Mouse (Mus musculus) cerebellum, postnatal 10 days (tissue): Measurements from ENCODE around the gene Chil1.

Experiments
- DNase-seq, 2 experiments: peaks; one replicate each; pipeline ENCODE4 v3.0.0; 2021; ENCODE audit warnings: mixed read lengths in 2 of 2

Chil1 gene

DNA sequence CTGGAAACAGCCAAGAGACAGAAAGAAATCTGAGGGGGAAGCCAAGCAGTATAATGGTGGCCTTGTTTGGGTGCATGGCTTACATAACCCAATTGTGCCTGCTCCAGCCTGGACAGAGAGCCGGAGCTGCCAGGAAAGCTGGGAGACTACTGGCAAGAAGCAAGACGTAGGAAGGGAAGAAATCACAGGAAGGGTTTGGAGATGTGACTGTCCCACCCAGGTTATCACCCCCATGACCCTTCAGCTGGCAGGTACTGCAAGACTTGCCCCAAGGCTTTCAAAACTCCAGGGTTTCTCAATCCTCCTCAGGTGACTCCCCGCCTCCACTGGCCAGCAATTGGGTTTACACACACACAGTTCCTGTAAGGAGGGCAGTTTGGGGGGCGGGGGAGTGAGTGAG lies at the start of gene Chil1:
Chil1 (plus strand) TSS at position 152 of the 400 bp plus-strand sequence.
- DNase-seq, result no peak

DNA sequence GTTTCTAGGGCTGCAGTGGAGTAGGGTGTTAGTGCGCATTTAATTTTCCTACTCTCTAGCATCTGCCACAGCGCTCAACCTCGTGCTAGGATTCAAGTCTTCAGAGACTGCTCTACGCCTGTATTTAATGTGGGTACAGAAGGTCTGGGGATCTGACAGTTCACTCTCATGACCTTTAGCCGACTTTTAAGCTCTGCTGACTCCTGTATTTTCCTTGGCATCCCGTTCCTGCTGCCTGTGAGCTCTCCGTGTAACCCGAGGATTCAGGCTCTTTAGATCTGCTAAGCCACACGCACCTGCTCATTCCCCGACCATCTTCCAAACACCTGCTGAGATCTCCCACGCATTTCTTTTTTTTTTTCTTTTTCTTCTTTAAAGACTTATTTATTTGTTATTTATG lies 48.7 kb upstream of the Chil1 start:
- DNase-seq, result no peak

DNA sequence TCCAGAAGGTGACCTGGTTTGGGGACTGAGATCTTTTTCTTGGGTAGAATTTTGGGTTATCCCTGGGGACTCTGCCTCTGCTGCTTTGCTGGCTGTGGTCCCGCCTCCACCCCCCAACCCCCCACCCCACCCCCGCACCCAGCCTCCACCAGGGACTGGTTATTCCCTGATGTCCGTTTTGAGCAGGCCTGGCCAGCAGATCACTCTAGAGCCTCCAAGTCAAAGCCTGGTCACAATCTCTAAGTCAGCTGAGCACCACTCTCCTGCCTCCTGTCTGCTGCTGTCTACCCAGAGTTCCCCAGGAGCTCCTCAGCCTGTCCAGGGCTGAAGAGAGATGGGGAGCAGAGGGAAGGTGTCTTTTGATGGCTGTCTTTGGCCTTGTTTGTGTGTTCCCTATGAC lies 45.6 kb upstream of the Chil1 start:
- DNase-seq, result no peak

DNA sequence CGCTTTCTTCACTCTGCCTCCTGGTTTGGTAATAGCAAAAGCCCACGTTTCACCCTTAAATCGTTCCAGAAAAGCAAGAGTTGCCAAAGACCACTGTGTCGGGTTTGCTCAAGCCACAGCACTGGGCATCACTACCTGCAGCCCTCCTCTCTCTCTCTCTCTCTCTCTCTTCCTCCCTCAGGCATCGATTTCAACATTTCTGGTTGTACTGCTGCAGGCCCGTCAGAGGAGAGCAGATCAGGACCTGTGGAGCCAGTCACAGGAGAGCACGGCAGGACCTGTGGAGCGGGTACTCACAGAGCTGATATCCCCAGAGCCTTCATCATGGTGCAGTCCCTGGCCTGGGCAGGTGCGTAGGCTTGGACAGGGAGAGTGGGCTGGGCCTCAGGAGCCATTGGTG lies 43.6 kb upstream of the Chil1 start:
- DNase-seq, result no peak

DNA sequence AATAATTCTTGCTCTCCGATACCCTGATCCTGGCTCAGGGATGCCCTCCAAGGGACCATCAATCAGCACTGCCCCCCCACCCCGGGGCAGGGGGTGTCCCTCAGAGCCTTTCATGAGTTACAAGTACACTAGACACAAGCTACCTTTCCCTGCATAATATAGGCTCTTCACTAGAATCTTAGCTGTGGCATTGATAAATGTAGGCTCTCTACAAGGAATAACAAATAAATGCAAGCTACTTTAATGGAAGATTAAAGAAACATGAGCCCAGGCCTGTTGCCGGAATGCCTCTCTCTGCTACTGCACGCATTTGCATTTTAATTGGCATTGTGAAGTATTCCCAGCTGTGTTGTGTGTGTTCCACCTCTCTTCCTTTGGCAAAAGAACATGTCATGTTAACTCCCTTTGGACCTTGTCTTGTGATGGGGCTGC lies 39.6 kb upstream of the Chil1 start:
- DNase-seq, result no peak

DNA sequence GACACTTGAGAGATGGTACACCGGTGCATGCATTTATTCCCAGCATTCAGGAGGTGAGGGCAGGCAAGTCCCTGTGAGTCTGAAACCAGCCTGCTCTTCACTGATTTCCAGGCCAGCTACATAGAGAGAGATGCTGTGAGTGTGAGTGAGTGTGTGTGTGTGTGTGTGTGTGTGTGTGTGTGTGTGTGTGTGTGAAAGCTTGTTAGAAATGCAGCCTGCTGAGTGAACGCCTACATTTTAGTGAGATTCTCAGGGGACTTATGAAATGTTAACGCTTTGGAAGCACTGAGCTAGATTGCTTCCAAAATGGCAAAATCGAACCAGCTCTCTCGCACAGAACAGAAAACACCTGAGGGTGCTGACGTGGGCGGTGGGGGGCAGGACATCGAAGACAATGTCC lies 35.9 kb upstream of the Chil1 start:
- no peak for DNase-seq

DNA sequence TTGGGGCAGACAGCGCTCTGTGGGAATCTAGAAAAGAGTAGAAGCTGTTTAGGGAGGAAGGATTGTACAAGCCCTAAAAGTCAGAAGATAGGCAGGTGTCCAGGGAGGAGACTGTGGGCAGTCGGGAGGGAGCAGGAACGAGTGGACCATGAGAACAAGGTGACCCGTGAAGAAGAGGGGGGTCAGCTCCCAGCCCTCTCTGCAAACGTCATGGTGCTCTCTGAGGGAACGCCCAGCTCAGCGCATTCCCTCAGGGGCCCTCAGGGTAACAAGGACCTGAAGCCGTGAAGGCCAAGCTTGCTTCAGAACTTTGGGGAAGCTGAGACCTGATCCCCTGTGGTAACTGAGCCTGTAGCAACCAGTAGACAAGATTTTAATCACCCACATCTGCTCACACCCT lies 31.9 kb upstream of the Chil1 start:
- no peak for DNase-seq

DNA sequence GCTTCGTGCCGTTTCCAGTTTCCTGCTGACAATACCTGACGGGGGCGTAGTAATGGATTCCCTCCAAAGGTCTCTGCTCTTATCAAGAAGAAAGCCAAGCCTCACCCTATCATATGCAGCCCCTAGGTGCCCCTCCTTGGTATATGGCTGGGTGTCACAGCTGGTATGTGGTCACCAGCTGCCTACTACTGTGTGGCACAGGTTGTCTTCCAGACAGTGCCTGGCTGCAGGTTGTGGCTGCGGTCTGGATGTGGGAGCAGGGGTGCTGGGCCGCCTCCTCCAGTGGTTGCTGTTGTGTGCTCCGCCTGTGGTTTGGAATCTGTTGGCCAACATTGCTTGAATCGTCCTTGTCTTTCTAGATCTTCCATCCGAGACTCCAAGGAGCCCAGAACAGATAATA lies 31.2 kb upstream of the Chil1 start:
- no peak for DNase-seq

DNA sequence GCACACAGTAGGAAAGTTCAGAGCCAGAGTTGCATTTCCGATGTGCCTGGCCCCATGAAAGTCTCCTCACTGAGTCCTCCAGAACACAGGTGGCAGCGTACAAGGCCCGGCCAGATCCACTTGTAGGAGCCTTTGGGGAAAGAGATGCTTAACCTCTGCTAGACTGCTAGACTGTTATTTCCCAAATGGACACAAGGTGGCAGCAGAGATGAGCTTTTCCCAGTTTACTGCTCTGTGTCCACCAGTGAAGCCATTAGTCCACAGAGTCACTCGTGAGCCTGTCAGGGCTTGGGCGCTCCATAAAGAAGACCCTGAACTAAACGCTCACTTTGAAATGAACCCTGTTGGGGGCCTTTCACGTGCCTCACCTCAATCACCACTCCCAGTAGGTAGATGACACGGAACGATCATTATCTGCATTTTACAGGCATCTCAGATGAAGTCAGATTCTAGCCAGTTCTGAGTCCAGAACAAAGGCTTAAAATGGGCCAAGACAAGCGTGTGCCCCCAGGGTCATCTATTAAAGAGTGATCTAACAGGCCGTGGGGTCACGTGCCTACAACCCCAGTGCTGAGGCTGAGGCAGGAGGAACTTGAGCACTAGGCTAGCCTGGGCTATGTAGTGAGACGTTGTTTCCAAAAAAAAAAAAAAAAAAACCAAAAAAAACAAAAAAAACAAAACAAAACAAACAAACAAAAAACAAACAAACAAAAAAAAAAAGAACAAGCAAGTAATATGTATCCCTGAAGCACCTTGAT lies 30.1 kb upstream of the Chil1 start:
- peak; percentile 92 to 93 for DNase-seq

DNA sequence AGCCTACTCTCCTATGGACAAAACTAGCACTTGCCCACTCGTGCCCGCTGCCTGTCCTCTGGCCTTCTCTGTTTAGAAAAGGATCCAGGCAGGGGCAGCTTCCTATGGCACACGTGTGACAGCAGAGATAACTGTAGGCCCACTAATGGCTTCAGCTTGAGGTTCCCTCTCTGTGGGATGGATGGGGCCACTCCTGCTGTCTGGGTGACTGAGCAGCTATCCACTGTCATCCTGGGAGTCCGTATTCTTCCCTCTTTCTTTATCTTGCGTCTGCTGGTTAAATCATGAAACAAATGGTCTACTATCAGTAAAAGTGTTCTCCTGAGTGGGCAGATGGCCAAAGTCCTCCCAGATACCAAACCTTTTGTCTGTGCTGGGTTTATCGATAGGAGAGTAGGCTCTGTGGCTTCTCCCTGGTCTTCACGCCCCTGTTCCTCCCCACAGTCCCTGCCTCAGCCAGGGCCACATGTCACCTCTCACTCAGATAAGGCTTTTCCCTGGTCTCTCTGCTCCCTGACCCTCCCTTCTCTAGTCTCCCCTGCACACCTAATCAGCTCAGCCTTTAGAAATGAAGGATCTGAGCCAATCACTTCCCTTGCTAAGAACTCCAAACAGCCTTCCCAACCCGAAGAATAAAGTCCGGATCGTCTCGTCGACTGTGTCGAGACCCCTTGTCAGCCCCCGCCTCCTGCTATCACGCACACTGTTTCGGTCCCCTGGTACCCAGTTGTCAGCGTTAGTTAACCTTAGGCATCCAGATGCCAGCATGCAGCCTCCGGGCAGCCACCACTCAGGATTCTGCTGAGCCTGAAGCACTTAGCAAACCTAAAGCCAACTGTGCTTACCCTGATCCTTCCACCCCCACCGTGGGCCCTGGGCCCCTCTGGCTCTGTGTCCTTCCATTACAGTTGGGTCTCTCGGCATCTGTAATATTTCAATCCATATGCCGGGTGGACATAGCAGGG lies 29.1 kb upstream of the Chil1 start:
- no peak for DNase-seq

DNA sequence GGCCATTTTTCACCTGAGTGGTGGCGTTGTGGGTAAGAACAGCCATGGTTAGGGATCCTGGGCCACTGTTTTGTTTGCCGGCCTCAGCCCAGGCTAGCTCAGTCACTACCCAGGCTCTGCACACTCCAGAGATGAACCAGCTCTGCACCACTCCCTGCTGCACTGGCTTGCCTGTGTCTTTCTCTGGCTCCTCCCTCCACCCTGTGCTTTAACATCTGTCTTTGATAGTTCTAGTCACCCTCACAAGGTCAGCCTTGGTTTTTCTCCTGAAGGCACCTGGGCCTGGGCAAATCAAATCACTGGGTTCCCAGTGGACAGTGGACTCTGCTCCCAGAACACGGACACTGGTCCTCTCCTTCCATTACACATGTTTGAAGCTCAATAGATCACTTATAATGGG lies 27.9 kb upstream of the Chil1 start:
- no peak for DNase-seq

DNA sequence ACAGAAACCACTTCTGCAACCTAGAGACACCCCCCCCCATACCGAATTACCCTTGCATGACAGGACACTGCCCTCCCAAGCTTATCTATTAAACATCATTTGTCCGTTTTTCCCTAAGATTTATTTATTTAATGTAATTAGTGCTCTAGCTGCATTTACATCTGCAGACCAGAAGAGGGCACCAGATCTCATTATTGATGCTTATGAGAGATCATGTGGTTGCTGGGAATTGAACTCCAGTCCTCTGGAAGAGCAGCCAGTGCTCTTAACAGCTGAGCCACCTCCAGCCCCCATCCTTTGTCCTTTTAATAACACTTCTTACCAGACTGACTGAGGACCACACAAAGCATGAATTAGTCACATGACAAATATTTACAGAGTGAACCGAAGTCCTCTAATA lies 27.3 kb upstream of the Chil1 start:
- no peak for DNase-seq

DNA sequence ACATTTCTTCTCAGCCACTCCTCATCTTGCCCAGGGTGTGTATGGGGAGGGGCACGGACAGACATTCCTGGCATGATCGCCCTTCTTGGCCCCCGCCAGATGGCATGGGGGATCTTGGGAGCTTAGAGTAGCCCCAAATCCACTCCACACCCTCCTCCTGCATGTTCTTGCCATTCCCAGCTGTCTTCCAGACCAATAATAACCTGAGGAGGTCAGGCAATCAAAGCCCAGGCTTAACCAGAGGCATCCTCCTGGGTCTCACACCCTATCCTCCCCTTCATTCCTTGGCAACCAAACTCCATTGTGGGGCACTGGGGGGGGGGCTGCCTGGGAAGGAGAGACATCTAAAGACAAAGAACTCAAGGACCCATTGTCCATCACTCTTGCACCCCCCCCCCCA lies 21.6 kb upstream of the Chil1 start:
- DNase-seq, result peak in 1 of 2 experiments; percentile 39

DNA sequence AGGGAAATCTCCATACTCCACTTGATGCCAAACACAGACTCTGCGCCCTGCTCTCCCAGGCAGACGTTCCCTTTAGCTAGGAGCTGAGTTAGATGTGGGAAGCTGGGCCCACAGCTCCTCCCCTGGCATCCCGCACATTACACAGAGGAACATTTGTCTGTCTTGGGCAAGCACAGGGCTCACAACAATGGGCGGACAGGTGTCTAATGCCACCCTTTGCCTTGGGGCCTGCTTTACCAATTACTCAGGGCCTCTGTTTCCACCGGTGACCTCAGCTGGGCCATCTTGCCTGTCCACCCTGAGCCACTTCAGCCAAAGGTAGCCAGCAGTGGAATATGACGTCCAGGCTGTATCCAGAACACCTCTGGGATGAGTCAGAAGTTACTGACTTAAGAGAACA lies 20.6 kb upstream of the Chil1 start:
- no peak for DNase-seq

DNA sequence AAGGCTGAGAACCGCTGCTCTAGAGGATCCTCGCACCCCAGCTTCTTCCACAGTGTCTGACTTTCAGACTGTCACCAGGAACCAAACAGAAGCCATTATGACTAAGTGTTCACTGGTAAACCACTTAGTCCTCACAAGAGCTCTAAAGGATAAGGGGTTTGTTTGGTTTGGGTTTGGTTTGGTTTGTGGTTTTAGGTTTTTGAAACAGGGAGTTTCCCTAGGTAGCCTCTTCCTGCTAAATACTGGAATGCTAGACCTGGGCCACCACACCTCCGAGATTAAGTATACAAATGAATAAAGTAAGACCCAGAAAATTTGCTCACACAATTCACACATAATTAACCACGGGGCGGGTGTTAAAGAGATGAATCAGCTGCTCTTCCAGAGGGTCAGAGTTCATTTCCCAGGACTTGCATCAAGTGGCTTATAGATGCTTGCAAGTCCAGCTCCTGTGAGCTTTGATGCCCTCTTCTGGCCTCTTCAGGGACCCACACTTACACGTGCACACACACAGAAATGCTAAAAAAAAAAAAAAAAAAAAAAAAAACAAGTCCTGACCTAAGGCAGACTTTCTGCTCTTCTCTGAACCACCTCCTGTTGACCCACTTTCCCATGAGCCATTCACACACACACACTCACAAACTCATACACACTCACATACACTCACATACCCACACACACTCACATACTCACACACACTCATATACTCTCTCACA lies 19.3 kb upstream of the Chil1 start:
- no peak for DNase-seq

DNA sequence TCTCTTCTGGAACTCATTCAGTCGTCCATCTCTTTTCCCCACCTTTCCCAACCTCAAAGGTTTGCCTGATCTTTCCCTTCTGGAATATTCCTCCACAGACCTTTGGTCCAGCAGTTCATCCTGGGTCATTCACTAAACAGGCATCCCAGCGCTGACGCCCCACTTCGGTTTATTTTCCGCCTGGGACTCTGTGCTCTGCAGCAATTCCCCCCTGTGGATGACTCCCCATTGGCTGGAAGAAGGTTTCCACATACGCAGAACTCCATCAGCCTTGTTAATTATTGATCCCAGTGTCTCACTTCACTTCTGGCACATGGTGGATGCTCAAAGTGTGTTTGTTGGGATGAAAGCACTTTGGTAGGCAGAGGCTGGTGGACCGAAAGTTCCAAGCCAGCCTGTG lies 18.5 kb upstream of the Chil1 start:
- no peak for DNase-seq

DNA sequence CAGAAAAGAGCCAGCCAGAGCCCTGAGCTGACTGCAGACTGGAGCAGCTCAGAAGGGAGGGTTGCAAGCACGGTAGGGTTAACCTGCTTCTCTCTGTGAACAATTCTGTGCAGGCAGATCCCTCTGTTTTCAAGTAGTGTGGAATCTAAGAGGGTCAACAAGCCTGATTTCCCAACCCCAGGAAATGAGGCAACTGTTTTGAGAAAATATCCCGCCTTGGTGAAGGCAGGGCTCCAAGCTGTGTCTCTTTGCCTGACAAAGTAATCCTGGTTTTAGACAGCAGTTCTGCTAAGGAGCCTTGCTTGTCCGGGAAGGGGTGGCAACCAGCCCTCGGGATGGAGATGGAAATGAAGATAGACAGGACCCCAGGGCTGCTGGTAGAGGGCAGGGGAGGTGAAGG lies 17.5 kb upstream of the Chil1 start:
- no peak for DNase-seq

DNA sequence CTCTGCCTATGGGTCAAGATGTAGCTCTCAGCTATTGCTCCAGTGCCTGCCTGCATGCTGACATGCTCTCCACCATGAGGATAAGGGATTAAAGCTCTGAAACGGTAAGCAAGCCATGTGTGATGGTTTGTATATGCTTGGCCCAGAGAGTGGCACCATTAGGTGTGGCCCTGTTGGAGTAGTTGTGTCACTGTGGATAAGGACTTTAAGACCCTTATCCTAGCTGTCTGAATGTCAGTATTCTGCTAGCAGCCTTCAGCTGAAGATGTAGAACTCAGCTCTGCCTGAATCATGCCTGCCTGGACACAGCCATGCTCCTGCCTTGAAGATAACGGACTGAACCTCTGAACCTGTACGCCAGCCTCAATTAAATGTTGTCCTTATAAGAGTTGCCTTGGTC lies 15.4 kb upstream of the Chil1 start:
- DNase-seq, result no peak

DNA sequence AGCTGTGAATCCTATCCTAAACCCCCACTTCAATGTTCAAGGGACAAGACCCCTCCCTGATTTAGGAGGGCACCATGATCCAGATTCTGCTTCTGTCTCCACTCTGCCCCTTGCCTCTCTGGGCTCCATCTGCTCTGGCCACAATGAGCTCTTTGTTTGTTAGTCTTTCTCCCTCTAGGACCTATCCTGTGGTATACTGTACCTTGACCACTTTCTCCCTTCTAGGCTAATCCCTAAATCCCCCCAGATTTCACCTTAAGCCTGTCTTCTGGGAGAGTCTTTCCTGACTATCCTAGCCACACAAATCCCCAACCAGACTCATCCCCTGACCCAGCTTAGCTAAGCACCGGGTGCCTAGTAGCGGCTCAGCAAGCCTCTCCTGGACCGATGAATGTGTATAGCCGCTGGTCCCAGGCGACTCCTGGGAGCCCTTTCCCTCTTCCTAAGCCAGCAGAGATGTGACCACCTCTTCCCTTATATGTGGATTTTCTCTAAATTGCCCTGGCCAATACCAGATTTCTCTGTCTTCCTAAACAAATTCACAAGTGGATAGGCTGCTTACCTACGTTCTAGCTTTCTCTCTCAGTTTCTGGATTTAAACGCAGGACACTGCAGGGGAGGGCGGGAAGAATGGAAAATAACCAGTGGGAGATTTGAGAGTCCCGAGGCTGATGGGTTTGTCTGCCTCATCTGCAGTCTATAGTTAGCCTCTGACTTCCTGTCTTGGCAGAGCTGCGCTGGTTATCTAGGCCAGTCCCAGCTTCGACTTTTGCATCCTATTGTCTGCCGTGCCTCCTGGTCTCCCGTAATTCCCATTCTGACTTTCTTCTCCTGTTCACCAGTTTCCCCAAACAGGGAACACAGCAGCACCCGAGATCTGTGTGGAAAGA lies 14.3 kb upstream of the Chil1 start:
- no peak for DNase-seq

DNA sequence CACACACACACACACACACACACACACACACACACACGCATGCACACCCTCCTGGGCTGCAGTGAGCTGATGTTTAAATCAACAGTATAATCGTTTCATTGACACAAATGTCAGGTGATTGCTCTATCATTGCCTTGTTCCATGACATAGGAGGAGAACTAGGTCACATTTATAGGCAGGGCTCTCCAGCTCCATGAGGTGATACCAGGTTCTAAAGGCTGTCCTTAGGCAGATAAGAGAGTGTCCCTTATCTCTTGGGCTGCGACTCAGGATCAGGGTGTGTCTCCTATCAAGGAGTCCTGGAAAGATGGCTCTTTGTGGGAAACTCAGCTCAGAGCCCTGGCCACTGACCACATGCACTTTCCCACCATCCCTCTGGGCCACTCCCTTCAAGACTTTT lies 13.4 kb upstream of the Chil1 start:
- DNase-seq, result no peak

DNA sequence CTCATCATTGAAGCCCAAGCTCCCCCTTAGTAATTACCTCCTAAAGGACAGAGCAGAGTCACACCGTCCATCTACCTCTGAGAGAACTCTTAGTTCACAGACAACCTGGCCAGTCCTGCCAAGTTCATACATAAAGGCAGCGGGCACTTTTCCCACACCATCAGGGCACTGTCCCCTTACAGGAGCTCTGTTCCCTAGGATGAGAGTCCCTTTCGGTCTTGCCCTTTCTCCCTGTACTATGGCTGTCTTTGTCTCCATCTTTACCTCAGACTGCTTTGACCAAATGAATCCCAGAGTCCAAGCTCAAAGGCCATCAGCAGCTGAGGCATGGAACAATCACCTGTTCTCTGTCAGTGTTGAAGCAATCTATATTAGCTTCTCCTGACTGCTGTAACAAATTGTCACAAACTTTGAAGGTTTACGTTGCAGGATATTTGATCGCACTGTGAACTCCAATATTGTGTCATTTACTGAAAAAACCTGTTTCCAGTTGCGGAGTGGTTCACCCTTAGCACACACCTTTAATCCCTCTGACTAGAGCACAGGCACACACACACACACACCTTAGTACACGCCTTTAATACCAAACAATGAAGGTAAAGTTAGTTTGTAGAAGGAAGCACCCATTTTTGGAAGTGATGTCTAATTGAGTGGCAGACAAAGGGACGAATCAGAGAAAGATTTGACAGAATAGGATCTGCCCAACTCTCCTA lies 12.8 kb upstream of the Chil1 start:
- no peak for DNase-seq

DNA sequence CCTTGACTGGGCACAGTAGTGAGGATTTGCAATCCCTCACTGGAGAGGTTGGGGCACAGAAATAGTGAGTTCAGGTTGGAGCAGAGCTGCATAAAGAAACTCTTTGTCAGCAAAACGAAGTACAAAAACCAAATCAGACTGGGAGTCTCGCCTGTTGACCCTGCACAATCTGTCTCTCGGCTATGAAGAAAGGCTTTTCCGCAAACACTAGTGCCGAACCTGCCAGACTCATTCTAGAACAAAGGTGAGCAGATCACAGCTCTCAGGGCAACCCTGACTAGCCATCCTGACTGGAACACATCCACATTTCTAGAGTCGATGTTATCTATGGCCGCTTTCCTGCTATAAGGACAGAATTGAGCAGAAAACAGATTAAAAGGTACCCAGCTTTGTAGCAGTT lies 8.9 kb upstream of the Chil1 start:
- DNase-seq, result no peak
